Mouse (Mus musculus): ENCODE data around the gene Ttyh1. TPM values are rescaled to one million over a fixed set of nuclear protein-coding genes. Genes with fewer than 3 reads are reported as not detected.

The Ttyh1 gene
- polyA plus RNA-seq, 1 experiment from 2014 or later, result 10.5 TPM

DNA sequence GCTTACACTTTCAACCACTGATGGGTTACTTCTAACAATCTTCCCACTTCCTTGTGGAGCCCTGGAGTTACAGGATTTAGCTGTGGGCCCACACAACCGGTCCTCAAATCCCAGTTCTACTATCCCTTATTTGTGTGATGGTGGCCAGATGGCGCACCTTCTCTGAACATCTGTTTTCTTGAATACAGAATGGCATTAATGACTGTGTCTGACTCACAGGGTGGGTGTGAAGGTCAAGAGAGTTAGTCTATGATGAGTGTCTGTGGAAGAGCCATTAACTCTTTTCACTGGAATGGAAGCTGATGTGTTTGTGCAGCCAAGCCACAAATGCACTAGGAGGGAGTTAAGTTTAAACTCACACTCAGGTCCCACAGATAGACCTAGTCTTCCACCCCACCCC is 20.9 kb upstream of the Ttyh1 start:
- H3K4me3 ChIP-seq, result no peak overlapping the region

GRCm38 (mm10) chr7:4098832-4099231 is 20.4 kb upstream of the Ttyh1 start:
- Histone ChIP-seq H3K4me3 (no peak overlapping the region), H3K4me1 (no peaks in the 10 kb centered on the region), H3K27ac (replicated peaks) (no peak overlapping the region), H3K27me3 (replicated peaks; ENCODE audit: low read depth, poor library complexity, severe bottlenecking) (no peaks in the 10 kb centered on the region), H3K36me3 (replicated peaks) (no peaks in the 10 kb centered on the region), H3K9me3 (no peaks in the 10 kb centered on the region)
- no peak for DNase-seq (ENCODE audit: low spot score)
- 78% methylated on average over 2 of the region's 2 CpGs for WGBS

More for the DNA sequence above, 20.9 kb upstream of the Ttyh1 start:
- no peak for DNase-seq (ENCODE audit: low spot score)
- 76% methylated on average over 2 of the region's 2 CpGs for WGBS
- no peaks in the 10 kb centered on the region for H3K4me1 ChIP-seq
- no peaks in the 10 kb centered on the region for H3K9me3 ChIP-seq
- no peaks in the 10 kb centered on the region for H3K36me3 ChIP-seq (replicated peaks)
- no peak overlapping the region for H3K27ac ChIP-seq (replicated peaks)
- no peaks in the 10 kb centered on the region for H3K27me3 ChIP-seq (replicated peaks; ENCODE audit: low read depth, poor library complexity, severe bottlenecking)

- Histone ChIP-seq H3K9me3 (no peaks in the 10 kb centered on the region), H3K36me3 (replicated peaks) (no peaks in the 10 kb centered on the region), H3K4me3 (no peak overlapping the region), H3K27ac (replicated peaks) (no peak overlapping the region), H3K27me3 (replicated peaks; ENCODE audit: low read depth, poor library complexity, severe bottlenecking) (no peaks in the 10 kb centered on the region), H3K4me1 (no peaks in the 10 kb centered on the region)
- DNase-seq (ENCODE audit: low spot score), result no peak
- WGBS, result 83% methylated on average over 5 of the region's 5 CpGs
Measured at GRCm38 (mm10) chr7:4101144-4101543, 18.1 kb upstream of the Ttyh1 start.

DNA sequence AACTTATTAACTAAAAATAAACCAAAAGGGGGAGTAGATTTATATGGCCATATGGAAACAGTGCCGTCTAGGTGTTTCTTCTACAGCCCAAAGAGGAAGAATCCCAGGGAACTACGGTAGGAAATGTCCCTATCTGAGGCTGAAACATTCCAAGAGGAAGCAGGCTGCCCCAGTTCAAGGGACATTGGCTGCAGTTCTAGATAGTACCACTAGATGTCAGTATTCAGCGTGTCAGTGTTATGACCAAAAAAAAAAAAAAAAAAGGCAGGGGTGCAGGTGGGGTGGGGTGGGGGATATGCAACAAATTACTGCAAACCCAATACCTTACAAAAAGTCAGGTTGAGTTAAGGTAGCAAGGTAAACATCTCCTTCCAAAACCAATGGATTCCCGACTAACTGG is 15.8 kb upstream of the Ttyh1 start:
- 19% methylated on average over 4 of the region's 4 CpGs for WGBS

GRCm38 (mm10) chr7:4111766-4112165 is 7.4 kb upstream of the Ttyh1 start:
- WGBS, result 56% methylated on average over 3 of the region's 3 CpGs
- H3K9me3 ChIP-seq, result no peaks in the 10 kb centered on the region
- H3K36me3 ChIP-seq (replicated peaks), result no peaks in the 10 kb centered on the region
- H3K4me1 ChIP-seq, result no peaks in the 10 kb centered on the region
- H3K4me3 ChIP-seq, result no peak overlapping the region
- H3K27ac ChIP-seq (replicated peaks), result no peak overlapping the region
- no peak for DNase-seq (ENCODE audit: low spot score)
- H3K27me3 ChIP-seq (replicated peaks; ENCODE audit: low read depth, poor library complexity, severe bottlenecking), result no peaks in the 10 kb centered on the region

More for the DNA sequence above, 15.8 kb upstream of the Ttyh1 start:
- DNase-seq (ENCODE audit: low spot score), result peak; percentile 14
- no peak overlapping the region for H3K27ac ChIP-seq (replicated peaks)
- H3K27me3 ChIP-seq (replicated peaks; ENCODE audit: low read depth, poor library complexity, severe bottlenecking), result no peaks in the 10 kb centered on the region
- no peak overlapping the region for H3K4me3 ChIP-seq
- no peaks in the 10 kb centered on the region for H3K9me3 ChIP-seq
- no peaks in the 10 kb centered on the region for H3K36me3 ChIP-seq (replicated peaks)
- no peaks in the 10 kb centered on the region for H3K4me1 ChIP-seq

GRCm38 (mm10) chr7:4117050-4117814 is 2.0 kb upstream of the Ttyh1 start:
- Histone ChIP-seq H3K27ac (replicated peaks) (no peak overlapping the region), H3K36me3 (replicated peaks) (no peaks in the 10 kb centered on the region), H3K9me3 (no peaks in the 10 kb centered on the region), H3K4me1 (peaks cover 18% of the 10 kb centered on the region), H3K4me3 (no peak overlapping the region), H3K27me3 (replicated peaks; ENCODE audit: low read depth, poor library complexity, severe bottlenecking) (peaks cover 36% of the 10 kb centered on the region)
- WGBS, result 70% methylated on average over 8 of the region's 8 CpGs
- DNase-seq (ENCODE audit: low spot score), result no peak

- no peaks in the 10 kb centered on the region for H3K36me3 ChIP-seq (replicated peaks)
- H3K27me3 ChIP-seq (replicated peaks; ENCODE audit: low read depth, poor library complexity, severe bottlenecking), result peaks cover 42% of the 10 kb centered on the region
- peaks cover 47% of the 10 kb centered on the region for H3K4me1 ChIP-seq
- H3K27ac ChIP-seq (replicated peaks), result peak overlapping the region; percentile 75
- peak overlapping the region; percentile 68 for H3K4me3 ChIP-seq
- WGBS, result 20% methylated on average over 19 of the region's 19 CpGs
- no peaks in the 10 kb centered on the region for H3K9me3 ChIP-seq
- no peak for DNase-seq (ENCODE audit: low spot score)
Measured at GRCm38 (mm10) chr7:4119976-4120921, 1.0 kb downstream of the Ttyh1 start.

GRCm38 (mm10) chr7:4122076-4122768 is 3.0 kb downstream of the Ttyh1 start:
- no peaks in the 10 kb centered on the region for H3K36me3 ChIP-seq (replicated peaks)
- H3K4me3 ChIP-seq, result no peak overlapping the region
- H3K27me3 ChIP-seq (replicated peaks; ENCODE audit: low read depth, poor library complexity, severe bottlenecking), result peaks cover 42% of the 10 kb centered on the region
- 46% methylated on average over 11 of the region's 11 CpGs for WGBS
- peaks cover 51% of the 10 kb centered on the region for H3K4me1 ChIP-seq
- H3K27ac ChIP-seq (replicated peaks), result peak overlapping the region; percentile 21
- no peak for DNase-seq (ENCODE audit: low spot score)
- H3K9me3 ChIP-seq, result no peaks in the 10 kb centered on the region

GRCm38 (mm10) chr7:4122783-4123182 is 3.6 kb downstream of the Ttyh1 start:
- Histone ChIP-seq H3K36me3 (replicated peaks) (no peaks in the 10 kb centered on the region), H3K4me3 (no peak overlapping the region), H3K9me3 (no peaks in the 10 kb centered on the region), H3K4me1 (peaks cover 51% of the 10 kb centered on the region), H3K27ac (replicated peaks) (peak overlapping the region; percentile 78), H3K27me3 (replicated peaks; ENCODE audit: low read depth, poor library complexity, severe bottlenecking) (peaks cover 42% of the 10 kb centered on the region)
- 86% methylated on average over 10 of the region's 10 CpGs for WGBS
- no peak for DNase-seq (ENCODE audit: low spot score)

- H3K36me3 ChIP-seq (replicated peaks), result no peaks in the 10 kb centered on the region; the same call in 1 of the 2 replicates
- no peak for DNase-seq (ENCODE audit: low spot score)
- WGBS, result 24% methylated on average over 1 of the region's 1 CpGs
- no peaks in the 10 kb centered on the region for H3K9me3 ChIP-seq
- H3K27ac ChIP-seq (replicated peaks), result peak overlapping the region; percentile 78
- peaks cover 51% of the 10 kb centered on the region for H3K4me1 ChIP-seq
- peaks cover 40% of the 10 kb centered on the region for H3K27me3 ChIP-seq (replicated peaks; ENCODE audit: low read depth, poor library complexity, severe bottlenecking)
- 0 out of 2 replicates have a peak overlapping the region, but pooled peaks have one; percentile 13 for H3K4me3 ChIP-seq
Measured at GRCm38 (mm10) chr7:4123732-4124131, 4.5 kb downstream of the Ttyh1 start.

DNA sequence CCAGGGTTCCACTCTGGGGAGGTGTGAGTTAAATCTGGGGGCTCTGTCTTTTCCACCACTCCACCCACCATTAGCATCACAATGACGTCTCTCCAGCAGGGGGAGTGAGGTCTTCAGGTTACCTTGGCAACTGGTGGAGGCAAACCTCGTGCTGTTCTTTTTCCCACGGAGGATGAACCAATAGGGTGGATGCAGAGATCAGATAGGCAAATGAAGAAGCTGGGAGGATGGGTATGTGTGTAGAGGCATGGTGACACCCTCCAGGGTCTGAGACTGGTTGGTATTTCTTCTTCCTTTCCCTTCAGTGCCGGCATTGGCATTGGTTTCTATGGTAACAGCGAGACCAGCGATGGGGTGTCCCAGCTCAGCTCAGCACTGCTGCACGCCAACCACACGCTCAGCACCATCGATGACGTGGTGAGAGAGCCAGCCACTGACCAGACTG is 5.1 kb downstream of the Ttyh1 start:
- Histone ChIP-seq H3K4me3 (peak overlapping the region; percentile 45), H3K4me1 (peaks cover 48% of the 10 kb centered on the region), H3K27me3 (replicated peaks; ENCODE audit: low read depth, poor library complexity, severe bottlenecking) (peaks cover 34% of the 10 kb centered on the region), H3K9me3 (no peaks in the 10 kb centered on the region), H3K27ac (replicated peaks) (peak overlapping the region; percentile 78), H3K36me3 (replicated peaks) (no peaks in the 10 kb centered on the region; the same call in 1 of the 2 replicates)
- DNase-seq (ENCODE audit: low spot score), result peak; percentile 71
- WGBS, result 0% methylated on average over 10 of the region's 10 CpGs

DNA sequence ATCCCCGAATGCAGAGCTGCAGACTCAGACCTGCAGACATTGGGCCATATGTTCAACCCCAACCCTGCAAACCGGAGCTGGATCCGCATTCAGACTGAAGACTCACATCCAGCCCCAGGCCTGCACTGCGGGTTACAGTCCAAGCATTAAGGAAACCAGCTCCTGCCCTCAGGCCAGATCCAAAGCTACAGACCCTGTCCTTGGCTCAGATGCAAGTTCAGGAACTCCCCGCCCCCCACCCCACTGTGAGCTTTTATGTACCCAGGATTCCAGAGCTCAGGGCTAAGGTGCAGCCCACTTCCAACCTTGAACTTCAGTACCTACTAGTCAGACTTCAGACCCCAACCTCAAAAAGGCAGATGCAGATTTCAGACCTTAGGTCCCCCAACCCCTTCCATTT is 5.6 kb downstream of the Ttyh1 start:
- Histone ChIP-seq H3K4me1 (peaks cover 43% of the 10 kb centered on the region), H3K36me3 (replicated peaks) (no peaks in the 10 kb centered on the region; the same call in 1 of the 2 replicates), H3K9me3 (no peaks in the 10 kb centered on the region), H3K27ac (replicated peaks) (peak overlapping the region; percentile 7), H3K27me3 (replicated peaks; ENCODE audit: low read depth, poor library complexity, severe bottlenecking) (peaks cover 28% of the 10 kb centered on the region), H3K4me3 (peak overlapping the region; percentile 45)
- 15% methylated on average over 5 of the region's 5 CpGs for WGBS
- no peak for DNase-seq (ENCODE audit: low spot score)

Measured in embryonic facial prominence, embryonic 10.5 days (tissue).